Mouse (Mus musculus): Measurements from ENCODE around the gene Mtrex. TPM values are rescaled to one million over a fixed set of nuclear protein-coding genes. Genes with fewer than 3 reads are reported as not detected.

The Mtrex gene
- polyA plus RNA-seq, 1 experiment from 2014 or later: 70.6 TPM

DNA sequence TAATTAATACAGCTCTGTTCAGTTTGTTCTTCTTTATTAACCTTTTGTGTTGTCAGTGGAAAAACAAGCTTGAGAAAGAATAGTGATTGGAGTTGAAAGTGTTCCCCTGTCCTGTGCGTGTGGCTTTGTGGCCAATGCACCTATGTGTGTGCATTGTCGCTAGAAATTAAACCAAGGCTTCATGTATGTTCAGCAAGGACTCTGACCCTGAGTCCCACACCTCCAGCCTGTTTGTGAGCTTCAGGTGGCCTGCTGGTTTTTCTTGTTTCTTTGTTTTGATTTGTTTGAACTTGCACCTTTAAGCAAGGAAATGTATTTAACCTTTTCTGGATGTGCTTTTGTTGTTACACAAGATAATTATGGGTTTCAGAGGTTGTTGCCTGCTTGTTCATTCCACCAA, 97.6 kb downstream of the Mtrex start:
- no peak overlapping the region for H3K9ac ChIP-seq (ENCODE audit: low read length)
- WGBS: 90% methylated on average over 2 of the region's 2 CpGs
- H3K9me3 ChIP-seq (replicated peaks; ENCODE audit: control insufficient read depth, low read length): no peaks in the 10 kb centered on the region
- DNase-seq (ENCODE audit: low spot score) (no peak), ATAC-seq (no peak)
- H3K4me1 ChIP-seq (ENCODE audit: control insufficient read depth, insufficient read depth, low read length): 0 out of 2 replicates have a peak, but pooled peaks cover 4% of the 10 kb centered on the region
- H3K27ac ChIP-seq (ENCODE audit: low read depth, low read length): no peak overlapping the region
- no peaks in the 10 kb centered on the region for H3K27me3 ChIP-seq (replicated peaks; ENCODE audit: control insufficient read depth, insufficient read depth, low read length)
- no peak overlapping the region for H3K4me2 ChIP-seq (ENCODE audit: low read length)
- no peaks in the 10 kb centered on the region for H3K36me3 ChIP-seq (ENCODE audit: control insufficient read depth, insufficient read depth, low read length)
- no peak overlapping the region for H3K4me3 ChIP-seq (ENCODE audit: low read depth, low read length)

- 78% methylated on average over 6 of the region's 6 CpGs for WGBS
- no peak for ATAC-seq
Measured at GRCm38 (mm10) chr13:112825479-112825878, 101.7 kb downstream of the Mtrex start.

GRCm38 (mm10) chr13:112823911-112824648, 103.1 kb downstream of the Mtrex start:
- H3K27ac ChIP-seq (ENCODE audit: low read depth, low read length): no peak overlapping the region
- no peak for ATAC-seq
- 69% methylated on average over 8 of the region's 8 CpGs for WGBS

More at GRCm38 (mm10) chr13:112825479-112825878, 101.7 kb downstream of the Mtrex start:
- DNase-seq (ENCODE audit: low spot score): no peak
- Histone ChIP-seq H3K4me3 (ENCODE audit: low read depth, low read length) (no peak overlapping the region), H3K36me3 (ENCODE audit: control insufficient read depth, insufficient read depth, low read length) (no peaks in the 10 kb centered on the region), H3K9ac (ENCODE audit: low read length) (no peak overlapping the region), H3K4me1 (ENCODE audit: control insufficient read depth, insufficient read depth, low read length) (no peaks in the 10 kb centered on the region), H3K27me3 (replicated peaks; ENCODE audit: control insufficient read depth, insufficient read depth, low read length) (no peaks in the 10 kb centered on the region), H3K9me3 (replicated peaks; ENCODE audit: control insufficient read depth, low read length) (no peaks in the 10 kb centered on the region), H3K4me2 (ENCODE audit: low read length) (no peak overlapping the region), H3K27ac (ENCODE audit: low read depth, low read length) (no peak overlapping the region)

GRCm38 (mm10) chr13:112823236-112823910, 103.8 kb downstream of the Mtrex start:
- WGBS: 88% methylated on average over 6 of the region's 6 CpGs
- H3K9me3 ChIP-seq (replicated peaks; ENCODE audit: control insufficient read depth, low read length): no peaks in the 10 kb centered on the region

More at GRCm38 (mm10) chr13:112823911-112824648, 103.1 kb downstream of the Mtrex start:
- no peaks in the 10 kb centered on the region for H3K27me3 ChIP-seq (replicated peaks; ENCODE audit: control insufficient read depth, insufficient read depth, low read length)
- H3K4me2 ChIP-seq (ENCODE audit: low read length): no peak overlapping the region
- H3K9me3 ChIP-seq (replicated peaks; ENCODE audit: control insufficient read depth, low read length): no peaks in the 10 kb centered on the region
- no peak overlapping the region for H3K4me3 ChIP-seq (ENCODE audit: low read depth, low read length)
- H3K4me1 ChIP-seq (ENCODE audit: control insufficient read depth, insufficient read depth, low read length): no peaks in the 10 kb centered on the region
- DNase-seq (ENCODE audit: low spot score): no peak
- no peak overlapping the region for H3K9ac ChIP-seq (ENCODE audit: low read length)
- no peaks in the 10 kb centered on the region for H3K36me3 ChIP-seq (ENCODE audit: control insufficient read depth, insufficient read depth, low read length)

DNA sequence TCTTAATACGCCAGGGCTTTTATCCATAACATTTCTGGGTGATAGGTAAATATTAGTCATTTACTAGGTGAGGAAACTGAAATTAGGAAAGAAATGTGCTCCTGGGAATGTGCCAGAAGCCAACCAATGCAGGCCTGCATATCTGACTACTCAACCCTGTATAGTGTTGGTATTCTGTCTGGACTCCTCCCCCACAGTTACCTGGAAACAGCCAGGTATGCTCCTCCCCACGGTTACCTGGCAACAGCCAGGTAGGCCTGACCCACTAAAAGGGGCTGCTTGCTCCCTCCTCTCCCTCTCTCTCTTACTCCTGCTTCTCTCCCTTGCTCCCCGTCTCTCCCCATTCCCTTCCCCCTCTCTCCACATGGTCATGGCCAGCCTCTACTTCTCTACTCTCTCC, 104.8 kb downstream of the Mtrex start:
- no peaks in the 10 kb centered on the region for H3K9me3 ChIP-seq (replicated peaks; ENCODE audit: control insufficient read depth, low read length)
- 78% methylated on average over 3 of the region's 3 CpGs for WGBS
- DNase-seq (ENCODE audit: low spot score): no peak

More at GRCm38 (mm10) chr13:112823236-112823910, 103.8 kb downstream of the Mtrex start:
- DNase-seq (ENCODE audit: low spot score) (no peak), ATAC-seq (no peak)
- Histone ChIP-seq H3K4me1 (ENCODE audit: control insufficient read depth, insufficient read depth, low read length) (no peaks in the 10 kb centered on the region), H3K36me3 (ENCODE audit: control insufficient read depth, insufficient read depth, low read length) (no peaks in the 10 kb centered on the region), H3K9ac (ENCODE audit: low read length) (no peak overlapping the region), H3K27ac (ENCODE audit: low read depth, low read length) (no peak overlapping the region), H3K4me3 (ENCODE audit: low read depth, low read length) (no peak overlapping the region), H3K27me3 (replicated peaks; ENCODE audit: control insufficient read depth, insufficient read depth, low read length) (no peaks in the 10 kb centered on the region), H3K4me2 (ENCODE audit: low read length) (no peak overlapping the region)

GRCm38 (mm10) chr13:112818125-112818524, 109.1 kb downstream of the Mtrex start:
- Histone ChIP-seq H3K36me3 (ENCODE audit: control insufficient read depth, insufficient read depth, low read length) (no peaks in the 10 kb centered on the region), H3K9me3 (replicated peaks; ENCODE audit: control insufficient read depth, low read length) (no peaks in the 10 kb centered on the region), H3K4me2 (ENCODE audit: low read length) (no peak overlapping the region), H3K4me1 (ENCODE audit: control insufficient read depth, insufficient read depth, low read length) (no peaks in the 10 kb centered on the region), H3K27me3 (replicated peaks; ENCODE audit: control insufficient read depth, insufficient read depth, low read length) (no peaks in the 10 kb centered on the region), H3K4me3 (ENCODE audit: low read depth, low read length) (no peak overlapping the region), H3K27ac (ENCODE audit: low read depth, low read length) (no peak overlapping the region), H3K9ac (ENCODE audit: low read length) (no peak overlapping the region)
- 83% methylated on average over 3 of the region's 3 CpGs for WGBS
- DNase-seq (ENCODE audit: low spot score) (no peak), ATAC-seq (no peak)

More for the DNA sequence above, 104.8 kb downstream of the Mtrex start:
- no peak overlapping the region for H3K4me3 ChIP-seq (ENCODE audit: low read depth, low read length)
- H3K9ac ChIP-seq (ENCODE audit: low read length): no peak overlapping the region
- no peaks in the 10 kb centered on the region for H3K27me3 ChIP-seq (replicated peaks; ENCODE audit: control insufficient read depth, insufficient read depth, low read length)
- no peak for ATAC-seq
- H3K4me2 ChIP-seq (ENCODE audit: low read length): no peak overlapping the region
- no peak overlapping the region for H3K27ac ChIP-seq (ENCODE audit: low read depth, low read length)
- no peaks in the 10 kb centered on the region for H3K4me1 ChIP-seq (ENCODE audit: control insufficient read depth, insufficient read depth, low read length)
- no peaks in the 10 kb centered on the region for H3K36me3 ChIP-seq (ENCODE audit: control insufficient read depth, insufficient read depth, low read length)

Other genes starting within 250 kb of the Mtrex start
- 39.5 and 41.2 TPM in 2 replicates for gene Plpp1, start 126.6 kb downstream of the Mtrex start, polyA plus RNA-seq (2014; fragmentation: Nextera tagmentation; extraction: Ambion mirVana)
- 17.5 and 25.4 TPM in 2 replicates for gene Dhx29, start 56 bp upstream of the Mtrex start, polyA plus RNA-seq (2014; fragmentation: Nextera tagmentation; extraction: Ambion mirVana)
- 1.5 and 2.2 TPM in 2 replicates for gene Ccno, start 60.4 kb upstream of the Mtrex start, polyA plus RNA-seq (2014; fragmentation: Nextera tagmentation; extraction: Ambion mirVana)
- gene Mcidas, start 66.4 kb upstream of the Mtrex start, polyA plus RNA-seq (2014; fragmentation: Nextera tagmentation; extraction: Ambion mirVana): 0.73 and 0.94 TPM in 2 replicates
- 0.43 and 0.71 TPM in 2 replicates for gene Cdc20b, start 107.7 kb upstream of the Mtrex start, polyA plus RNA-seq (2014; fragmentation: Nextera tagmentation; extraction: Ambion mirVana)
- 57.7 and 59.3 TPM in 2 replicates for gene Gpx8, start 119.0 kb upstream of the Mtrex start, polyA plus RNA-seq (2014; fragmentation: Nextera tagmentation; extraction: Ambion mirVana)
- gene Gzma, start 173.6 kb upstream of the Mtrex start, polyA plus RNA-seq (2014; fragmentation: Nextera tagmentation; extraction: Ambion mirVana): not detected in 2 replicates

Measured in forebrain, embryonic 14.5 days (tissue).